Mouse (Mus musculus) urinary bladder, postnatal 10 days (tissue): Measurements from ENCODE around the gene Aes.

ENCODE experiments used
- DNase-seq: peaks from one replicate; pipeline ENCODE4 v3.0.0; 2022; ENCODE audit warnings: low spot score

The Aes gene

DNA sequence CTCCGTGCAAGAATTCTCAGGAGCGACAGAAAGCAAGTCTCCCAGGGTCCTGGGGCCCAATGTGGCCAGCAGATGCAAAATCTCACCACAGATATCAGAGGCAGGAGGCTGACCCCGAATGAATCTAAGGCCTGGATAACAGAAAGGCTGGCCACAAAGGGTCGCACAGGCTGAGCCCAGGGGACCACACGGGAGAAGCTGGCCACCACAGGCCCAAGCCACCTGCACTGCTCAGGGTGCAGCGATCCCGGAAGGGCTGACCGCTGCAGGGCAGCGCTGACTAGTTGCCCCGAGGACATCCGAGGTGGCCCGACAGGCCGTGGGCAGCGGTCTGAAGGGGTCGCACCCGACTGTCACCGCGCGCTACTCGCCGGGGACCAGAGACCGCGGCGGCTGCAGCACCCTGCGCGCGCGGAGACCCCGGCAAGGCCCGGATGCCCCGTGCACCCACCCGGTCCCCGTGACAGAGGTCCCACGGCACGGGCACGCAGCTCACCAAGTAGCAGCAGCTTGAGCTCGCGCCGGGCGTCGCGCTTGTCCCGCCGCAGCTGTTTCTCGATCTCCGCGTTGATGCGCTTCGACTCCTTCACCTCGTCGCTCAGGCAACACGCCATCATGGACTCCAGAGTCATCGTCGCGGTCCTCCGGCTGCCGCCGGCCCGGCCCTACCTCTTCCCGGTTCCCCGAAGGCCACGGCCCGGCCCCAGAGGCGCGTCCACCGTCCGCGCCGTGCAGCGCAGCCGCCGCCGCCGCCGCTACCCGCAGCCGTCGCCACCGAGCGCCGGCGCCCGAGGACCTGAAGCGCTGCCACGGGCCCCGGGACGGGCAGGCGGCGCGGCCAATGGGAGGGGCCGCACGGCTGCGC lies 14.8 kb upstream of the Aes start:
- DNase-seq, result no peak

- peak; percentile 98 for DNase-seq
These were observed 14.0 kb upstream of the Aes start, which contains the start of gene Gna11 for GRCm38 (mm10) chr10:81545161-81545747. Gene Gna11, minus strand, starts transcription at chr10:81545190.

GRCm38 (mm10) chr10:81546332-81546731 lies 13.0 kb upstream of the Aes start:
- DNase-seq, result no peak

DNA sequence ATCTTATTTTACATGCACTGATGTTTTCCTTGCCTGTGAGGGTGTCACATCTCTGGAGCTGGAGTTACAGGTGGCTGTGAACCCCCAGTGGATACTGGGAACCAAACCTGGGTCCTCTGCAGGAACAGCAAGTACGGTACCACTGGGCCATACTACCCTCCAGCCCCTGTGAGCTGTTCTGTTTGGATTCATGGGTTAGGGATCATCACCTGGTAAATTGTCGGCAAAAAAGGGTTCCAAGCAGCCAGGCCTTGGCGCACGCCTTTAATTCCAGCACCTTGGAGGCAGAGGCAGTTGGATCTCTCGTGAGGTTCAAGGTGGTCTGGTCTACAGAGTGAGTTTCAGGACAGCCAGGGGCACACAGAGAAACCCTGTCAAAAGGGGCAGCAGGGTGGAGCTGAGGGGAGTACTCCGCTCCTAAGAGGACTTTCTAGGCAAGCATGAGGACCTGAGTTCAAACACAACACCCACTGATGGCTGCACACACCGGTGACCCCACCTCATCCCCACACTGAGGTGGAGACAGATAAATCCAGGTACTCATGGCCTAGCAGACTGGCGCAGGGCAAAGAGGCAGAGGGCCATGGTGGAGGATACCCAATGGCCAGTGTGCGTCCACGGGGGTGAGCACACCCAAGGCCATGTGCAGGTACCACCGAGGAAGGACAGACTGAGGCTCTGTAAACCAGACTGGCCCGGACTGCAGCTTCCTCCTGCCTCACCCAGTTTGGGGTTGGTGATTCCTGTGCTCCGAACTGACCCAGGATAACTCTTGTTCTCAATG lies 12.3 kb upstream of the Aes start:
- no peak for DNase-seq

DNA sequence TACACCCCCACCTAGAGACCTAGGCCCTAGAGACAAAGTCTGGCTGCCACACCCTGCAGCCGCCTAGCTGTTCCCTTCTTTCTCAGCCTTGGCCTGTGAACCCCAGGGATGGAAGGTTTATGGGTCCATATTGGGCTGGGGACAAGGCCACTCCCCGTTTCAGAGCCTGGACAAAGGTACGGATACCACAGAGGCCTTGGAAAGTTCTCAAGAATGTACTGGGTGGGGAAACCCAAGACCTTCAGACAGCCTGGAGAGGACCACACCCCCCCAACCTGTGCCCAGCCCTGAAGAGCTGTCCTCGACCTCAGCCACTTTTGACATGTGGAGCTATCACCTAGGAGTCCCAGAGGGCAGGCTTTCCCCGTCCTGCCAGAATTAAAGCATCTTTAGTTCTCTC lies 10.3 kb upstream of the Aes start:
- DNase-seq, result no peak

GRCm38 (mm10) chr10:81550257-81550656 lies 9.0 kb upstream of the Aes start:
- DNase-seq, result no peak

DNA sequence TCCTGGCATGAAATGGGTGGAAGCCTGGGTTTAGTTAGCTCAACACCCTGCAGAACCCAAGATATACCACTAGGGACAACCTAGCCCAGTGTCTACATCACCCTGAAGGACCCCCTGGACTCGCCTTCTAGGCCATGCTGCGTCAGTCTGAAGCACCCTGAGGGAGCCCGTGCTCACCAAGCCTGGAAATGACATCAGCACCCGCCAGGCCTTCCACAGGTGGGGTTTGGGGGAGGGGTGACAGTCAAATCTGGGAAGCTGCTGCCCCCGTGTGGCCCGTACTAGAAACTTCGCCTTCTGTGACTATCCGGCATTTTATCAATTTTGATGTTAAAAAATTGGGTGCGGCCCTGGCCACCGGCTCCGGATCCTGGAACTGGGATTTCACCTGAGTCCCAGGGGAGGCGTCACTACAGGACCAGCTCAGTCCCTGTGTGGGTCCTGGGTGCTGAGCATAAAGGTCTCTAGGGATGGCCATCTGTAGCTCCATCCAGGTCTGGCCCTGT lies 7.6 kb upstream of the Aes start:
- DNase-seq, result no peak

DNA sequence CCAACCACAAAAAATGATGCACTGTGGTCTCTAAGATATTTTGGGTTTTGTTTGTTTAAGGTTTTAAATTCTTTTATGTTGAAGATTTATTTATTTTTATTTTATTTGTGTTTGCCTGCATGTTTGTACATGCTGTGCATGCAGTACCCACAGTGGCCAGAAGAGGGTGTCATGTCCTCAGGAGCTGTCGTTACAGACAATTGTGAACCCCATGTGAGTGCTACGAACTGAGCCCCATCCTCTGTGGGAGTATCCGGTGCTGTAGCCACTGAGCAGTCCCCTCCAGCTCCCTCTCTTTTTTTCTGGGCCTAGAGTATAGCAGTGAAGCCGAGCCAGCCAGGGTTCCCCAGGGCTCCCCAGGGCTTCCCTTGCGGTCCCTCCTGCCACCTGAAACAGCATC lies 6.1 kb upstream of the Aes start:
- DNase-seq, result no peak

- DNase-seq, result no peak
These were observed 5.2 kb upstream of the Aes start for GRCm38 (mm10) chr10:81553807-81554755.

DNA sequence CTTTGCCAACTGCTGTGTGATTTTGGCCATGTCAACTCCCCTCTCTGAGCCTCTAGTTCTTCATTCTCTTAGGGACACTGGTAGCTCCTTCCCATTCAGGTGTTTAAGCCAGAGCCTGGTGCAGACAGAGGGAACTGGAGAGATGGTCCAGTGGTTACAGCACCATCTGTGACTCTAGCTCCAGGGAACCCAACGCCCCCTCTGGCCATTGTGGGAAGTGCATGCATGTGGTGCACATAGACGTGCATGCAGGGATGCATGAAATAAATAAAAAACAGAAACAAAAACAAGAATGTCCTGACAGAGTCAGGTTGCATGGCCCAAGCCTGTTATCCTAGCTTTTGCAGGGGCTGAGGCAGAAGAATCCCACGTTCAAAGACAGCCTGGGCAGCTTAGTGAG lies 3.0 kb upstream of the Aes start:
- no peak for DNase-seq

DNA sequence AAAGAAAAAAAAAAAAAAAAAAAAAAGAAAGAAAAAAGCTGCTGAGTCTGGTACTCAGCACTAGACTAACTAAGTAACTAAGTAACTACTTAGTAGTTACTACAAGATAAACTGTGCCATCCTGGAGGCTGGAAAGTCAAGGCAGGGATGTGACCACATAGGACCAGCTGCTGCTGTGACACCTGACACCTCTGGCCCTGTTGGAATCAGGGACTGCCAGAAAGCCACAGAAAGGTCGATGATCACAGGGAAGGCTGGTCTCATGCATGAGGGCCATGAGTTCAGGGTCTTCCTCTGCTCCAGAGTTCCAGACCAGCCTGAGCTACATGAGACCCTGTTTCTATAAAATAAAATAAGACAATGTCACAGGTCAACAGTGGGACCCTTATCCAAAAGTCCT lies 1.8 kb upstream of the Aes start:
- DNase-seq, result no peak

GRCm38 (mm10) chr10:81559627-81560539 lies 595 bp downstream of the Aes start:
- no peak for DNase-seq

DNA sequence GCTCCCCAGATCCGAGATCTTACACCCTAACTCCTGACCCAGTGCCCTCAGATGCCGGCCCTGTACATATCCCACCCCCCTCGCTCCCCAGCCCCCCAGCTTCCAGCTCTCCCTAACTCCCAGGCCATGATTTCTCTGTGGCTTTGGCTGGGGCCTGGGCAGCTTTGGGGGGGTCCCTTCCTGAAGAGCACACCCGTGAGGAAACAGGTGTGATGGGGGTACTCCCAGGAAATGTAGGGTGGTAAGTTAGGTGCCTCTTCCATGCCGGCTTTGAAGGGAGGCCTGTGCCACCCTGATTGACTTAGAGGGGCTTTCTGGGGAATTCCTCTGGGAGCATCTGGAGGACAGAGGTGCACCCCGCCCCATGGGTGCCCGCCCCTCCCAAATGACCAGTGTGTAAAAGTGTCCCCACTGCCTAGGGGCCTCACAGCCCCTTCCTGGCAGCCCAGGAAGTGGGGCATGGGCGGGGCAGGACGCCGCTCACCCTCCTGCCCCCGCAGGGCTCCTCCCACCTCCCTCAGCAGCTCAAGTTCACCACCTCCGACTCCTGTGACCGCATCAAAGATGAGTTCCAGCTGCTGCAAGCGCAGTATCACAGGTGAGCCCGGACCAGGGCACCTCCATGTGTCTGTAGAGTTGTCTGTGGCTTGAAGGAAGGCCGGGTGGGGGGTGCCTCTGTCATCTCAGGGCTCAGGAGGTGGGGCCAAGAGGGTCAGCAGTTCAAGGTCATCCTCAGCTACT lies 1.6 kb downstream of the Aes start:
- DNase-seq, result no peak

DNA sequence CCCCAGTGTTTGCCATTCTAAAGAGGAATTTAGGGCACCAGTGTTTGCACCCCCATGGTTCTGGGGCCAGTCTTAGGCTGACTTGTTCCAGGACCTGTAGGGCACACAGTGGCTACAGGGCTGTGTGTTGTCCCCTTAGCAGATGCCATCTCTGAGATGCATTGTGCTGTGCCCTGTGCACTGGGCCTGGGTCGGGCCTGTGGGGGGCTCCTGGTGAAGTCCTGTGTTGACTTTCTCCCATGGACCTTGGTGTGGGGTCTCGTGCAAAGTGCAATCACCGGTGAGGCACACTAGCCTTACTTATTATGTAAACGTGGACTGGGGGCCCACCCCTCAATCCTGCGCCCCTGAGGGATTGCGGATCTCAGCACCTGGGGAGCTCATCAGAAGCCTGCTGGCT lies 3.1 kb downstream of the Aes start:
- no peak for DNase-seq

- no peak for DNase-seq
These were observed 4.2 kb downstream of the Aes start for GRCm38 (mm10) chr10:81563481-81563880.

GRCm38 (mm10) chr10:81564216-81564615 lies 4.9 kb downstream of the Aes start:
- no peak for DNase-seq

DNA sequence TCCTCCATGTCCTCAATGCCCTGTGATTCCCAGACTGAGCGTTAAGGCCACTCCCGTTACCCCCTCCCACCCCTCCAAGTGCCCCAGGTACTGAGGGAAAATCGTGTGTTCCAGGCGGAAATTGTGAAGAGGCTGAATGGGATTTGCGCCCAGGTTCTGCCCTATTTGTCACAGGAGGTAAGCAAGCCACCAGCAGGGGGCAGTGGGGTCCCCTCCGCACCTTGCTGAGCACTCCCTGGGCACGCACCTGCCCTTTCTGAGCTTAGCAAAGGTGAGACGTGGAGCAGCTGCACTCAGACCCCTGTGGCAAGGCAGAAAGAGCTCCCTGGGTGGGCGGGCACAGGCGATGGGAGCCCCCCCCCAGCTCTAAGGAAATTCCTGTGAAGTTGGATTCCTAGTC lies 5.4 kb downstream of the Aes start:
- no peak for DNase-seq

DNA sequence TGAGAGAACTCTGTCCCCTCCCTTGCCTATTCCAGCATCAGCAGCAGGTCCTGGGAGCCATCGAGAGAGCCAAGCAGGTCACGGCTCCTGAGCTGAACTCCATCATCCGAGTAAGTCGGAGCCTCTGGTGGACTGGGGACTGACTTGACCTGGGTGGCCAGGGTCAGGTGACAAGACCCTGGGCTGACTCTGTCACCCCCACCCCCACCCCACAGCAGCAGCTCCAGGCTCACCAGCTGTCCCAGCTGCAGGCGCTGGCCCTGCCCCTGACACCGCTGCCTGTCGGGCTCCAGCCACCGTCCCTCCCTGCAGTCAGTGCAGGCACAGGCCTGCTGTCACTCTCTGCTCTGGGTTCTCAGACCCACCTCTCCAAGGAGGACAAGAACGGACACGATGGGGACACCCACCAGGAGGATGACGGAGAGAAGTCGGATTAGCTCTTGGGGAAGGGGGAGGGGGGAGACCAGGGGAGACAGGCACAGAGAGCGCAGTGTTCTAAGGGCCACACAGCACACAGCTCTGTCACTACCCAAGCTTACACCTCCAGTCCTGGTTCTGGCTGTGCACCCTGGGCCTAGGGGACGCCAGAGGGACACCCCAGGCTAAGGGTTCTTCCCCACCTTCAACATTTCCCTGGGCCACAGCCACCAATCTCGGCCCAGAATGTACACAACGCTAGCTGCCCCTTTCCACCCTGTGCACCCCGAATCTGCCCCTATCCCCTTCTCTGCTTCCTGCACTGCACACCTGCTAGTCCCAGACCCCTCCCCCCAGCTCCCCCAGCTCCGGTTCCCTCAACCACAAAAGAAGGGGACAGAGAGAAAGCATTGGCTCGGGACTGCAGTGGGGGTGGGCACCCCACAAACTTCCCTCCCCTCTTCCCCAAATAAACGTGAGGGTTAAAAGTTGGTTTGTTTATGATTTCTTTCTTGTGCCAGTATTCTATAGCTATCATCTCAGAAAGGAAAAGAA lies 6.3 kb downstream of the Aes start:
- DNase-seq, result no peak
